Mouse (Mus musculus) left cerebral cortex, adult 2 months (tissue): ENCODE measurements around the gene Tcf3. TPM values are rescaled to one million over a fixed set of nuclear protein-coding genes. Genes with fewer than 3 reads are reported as not detected.
A peak's percentile ranks its signal among the peaks of the same experiment; 100 is the strongest.

Experiments
- DNase-seq, 2 experiments: peaks; one replicate each; pipeline ENCODE4 v3.0.0; 2021 to 2022; ENCODE audit warnings: low spot score in 2 of 2, mixed read lengths in 1 of 2; ENCODE audit errors: extremely low spot score in 1 of 2
- H3K27ac ChIP-seq: fragments of 200-600 bp; 2 replicates; pipeline ENCODE4 v1.8.1; 2022
- H3K4me3 ChIP-seq: fragments of 200-600 bp; 2 replicates; pipeline ENCODE4 v1.8.1; 2022
- CTCF ChIP-seq: fragments of 200-600 bp; IDR thresholded peaks from 2 replicates; pipeline ENCODE4 v1.8.1; 2022; ENCODE audit warnings: antibody characterized with exemption, mild to moderate bottlenecking, moderate library complexity
- intact Hi-C: fragments of 180-260 bp; cut with DNase I; formaldehyde crosslinking; loops from one replicate; pipeline ENCODE4 v1.15.1; 2025
- total RNA-seq, 2 experiments: library from RNA; stranded (reverse); gene quantifications; 2 replicates each; pipeline ENCODE4 v1.2.3; 2021

Tcf3 gene
- total RNA-seq, 2 experiments from 2014 or later, result 28.9 to 30.1 TPM

DNA sequence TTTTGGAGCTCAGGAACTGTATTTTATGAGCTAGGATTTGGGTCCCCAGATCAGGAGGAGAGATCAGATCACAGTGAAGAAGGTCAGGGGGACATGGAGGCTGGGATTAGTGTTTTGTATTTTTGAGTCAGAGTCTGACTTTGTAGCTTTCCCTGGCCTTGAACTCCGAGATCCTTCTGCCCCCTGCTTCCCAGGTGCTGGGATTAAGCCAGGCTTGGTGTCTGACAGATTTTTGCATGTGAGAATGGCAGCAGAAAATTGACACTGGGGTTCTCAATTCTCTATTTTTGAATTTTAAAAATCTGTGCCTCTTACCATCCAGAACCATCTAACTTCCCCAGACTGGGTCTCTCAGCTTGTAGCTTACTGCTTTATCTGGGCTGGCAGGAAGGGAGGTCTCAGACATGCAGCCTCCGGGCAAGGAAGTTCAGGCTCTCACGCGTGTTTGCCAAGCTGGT is 32.7 kb downstream of the Tcf3 start:
- Histone ChIP-seq H3K27ac (peak overlapping the region; percentile 89), H3K4me3 (peak overlapping the region; percentile 78; the same call in 1 of the 2 replicates)
- intact Hi-C loops, result no loop called here
- TF ChIP-seq CTCF, result no peak
- DNase-seq, result no peak

DNA sequence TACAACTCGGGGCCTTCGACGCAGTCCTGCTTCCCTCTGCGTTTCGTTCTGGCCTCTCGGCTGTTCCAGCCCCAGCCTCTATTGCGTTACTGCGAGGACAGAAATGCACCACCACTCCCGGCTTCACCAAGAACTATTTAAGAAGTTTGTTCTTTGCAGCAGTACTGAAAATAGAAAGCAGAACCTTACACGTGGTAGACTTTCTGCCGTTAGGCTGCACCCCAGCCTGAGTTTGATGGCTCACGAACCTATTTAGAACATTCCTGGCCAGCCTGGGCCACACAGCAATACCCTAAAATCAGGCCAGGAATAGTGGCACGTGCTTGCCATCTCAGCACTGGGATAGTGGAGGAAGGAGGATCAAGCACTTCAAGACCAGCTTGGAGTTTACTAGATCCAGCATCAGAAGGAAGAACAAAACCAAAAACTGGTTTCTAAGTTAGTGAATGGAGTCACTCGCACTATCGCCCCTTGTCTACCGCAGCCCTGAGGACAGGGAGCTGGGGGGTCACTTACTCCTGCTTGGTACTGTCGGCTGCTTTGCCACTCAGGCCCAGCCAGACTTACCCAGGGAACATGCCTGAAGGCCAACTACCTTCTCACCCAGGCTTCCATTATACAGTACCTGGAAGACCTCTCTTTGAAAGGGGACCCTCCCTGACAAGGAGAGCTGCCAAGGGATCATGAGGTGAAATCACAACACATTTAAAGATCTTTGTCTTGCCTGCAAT is 33.3 kb downstream of the Tcf3 start:
- no peak for DNase-seq
- H3K27ac ChIP-seq, result peak overlapping the region; percentile 89
- H3K4me3 ChIP-seq, result peak overlapping the region; percentile 78
- intact Hi-C loops, result no loop called here
- no peak for TF ChIP-seq CTCF

DNA sequence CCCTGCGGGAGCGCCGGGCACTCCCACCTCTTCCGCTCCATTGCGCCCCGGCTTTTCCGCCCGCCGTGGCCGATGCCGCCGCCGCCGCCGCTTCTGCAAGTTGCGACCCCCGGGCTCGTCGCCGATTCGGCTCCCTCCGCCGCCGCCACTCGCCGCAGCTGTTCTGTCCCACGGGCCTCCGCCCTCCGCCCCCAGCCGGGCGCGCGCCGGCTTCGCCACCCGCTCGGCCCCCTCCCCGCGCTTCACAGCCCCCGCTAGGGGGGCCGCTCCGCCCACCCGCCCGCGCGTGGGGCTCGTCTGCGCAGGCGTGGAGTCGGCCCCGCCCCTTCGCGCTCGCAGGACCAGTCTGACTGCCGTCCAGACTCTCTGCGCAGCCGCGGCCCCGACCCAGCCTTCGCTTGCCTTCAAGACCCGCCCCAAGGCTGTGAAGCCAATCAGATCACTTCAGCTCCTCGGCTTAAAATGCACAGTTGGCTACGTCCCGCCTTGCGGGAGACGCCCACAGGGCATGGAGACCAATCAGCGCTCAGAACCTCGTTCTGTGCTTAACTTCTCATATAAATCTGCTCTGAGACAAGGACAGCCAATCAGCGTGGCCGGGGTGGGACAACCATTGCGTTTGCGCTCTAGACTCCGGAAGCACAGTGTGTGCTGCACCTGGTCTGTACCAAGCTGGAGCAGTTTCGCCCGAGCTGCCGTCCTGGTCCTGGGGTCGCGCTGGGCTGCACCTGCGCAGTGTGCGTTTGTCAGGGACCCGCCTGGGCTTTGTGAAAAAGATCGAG is 34.1 kb downstream of the Tcf3 start, which contains the start of gene Mbd3:
TSS of gene Mbd3 (minus strand) at position 360 of the 782 bp plus-strand sequence.
- intact Hi-C loops, result no loop called here
- no peak for TF ChIP-seq CTCF
- peak within 1 kb of the TSS; percentile 99 for H3K27ac ChIP-seq
- peak; percentile 98 to 100 for DNase-seq
- H3K4me3 ChIP-seq, result peak within 1 kb of the TSS; percentile 78

DNA sequence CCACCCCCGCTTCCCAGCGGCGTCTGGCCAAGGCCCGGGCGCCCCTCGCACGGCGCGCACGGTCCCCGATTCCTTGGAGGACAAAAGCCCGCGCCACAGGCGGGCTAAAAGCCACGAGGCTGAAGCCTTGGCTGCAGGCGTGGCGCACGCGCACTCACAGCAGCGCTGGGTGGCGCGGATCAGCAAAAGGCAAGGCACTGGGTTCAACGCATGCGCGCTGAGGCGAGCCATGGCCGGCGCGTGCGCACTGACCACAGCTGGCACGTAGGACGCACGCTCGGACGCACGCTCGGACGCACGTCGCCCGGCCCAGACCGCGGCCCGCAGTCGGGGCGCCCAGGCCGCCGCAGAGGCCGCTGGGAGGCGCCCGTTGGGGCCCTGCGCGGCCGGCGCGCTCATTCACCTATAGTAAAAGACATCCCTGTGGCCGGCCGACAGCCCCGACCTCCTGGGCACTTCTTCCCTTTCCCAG is 34.7 kb downstream of the Tcf3 start:
- H3K4me3 ChIP-seq, result peak overlapping the region; percentile 78
- peak overlapping the region; percentile 99 for H3K27ac ChIP-seq
- intact Hi-C loops, result no loop called here
- no peak; the same call in none of the 2 replicates for TF ChIP-seq CTCF
- DNase-seq, result peak; percentile 98

DNA sequence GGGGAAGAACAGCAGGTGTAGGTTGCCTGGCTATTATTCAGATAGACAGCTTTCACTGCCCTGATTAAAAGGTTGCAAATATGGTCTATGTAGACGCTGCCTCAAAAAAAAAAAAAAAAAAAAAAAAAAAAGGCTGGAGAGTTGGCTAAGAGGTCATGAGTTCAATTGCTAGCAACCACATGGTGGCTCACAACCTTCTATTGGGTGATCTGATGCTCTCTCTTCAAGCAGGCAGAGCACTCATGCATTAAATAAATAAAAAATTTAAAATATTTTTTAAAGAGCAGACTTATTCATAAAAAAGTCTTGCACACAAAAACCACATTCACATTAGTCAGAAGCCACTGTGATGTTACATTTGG is 35.3 kb downstream of the Tcf3 start:
- intact Hi-C loops, result no loop called here
- peak overlapping the region; percentile 78 for H3K4me3 ChIP-seq
- peak overlapping the region; percentile 89; the same call in 1 of the 2 replicates for H3K27ac ChIP-seq
- no peak for TF ChIP-seq CTCF
- no peak for DNase-seq

DNA sequence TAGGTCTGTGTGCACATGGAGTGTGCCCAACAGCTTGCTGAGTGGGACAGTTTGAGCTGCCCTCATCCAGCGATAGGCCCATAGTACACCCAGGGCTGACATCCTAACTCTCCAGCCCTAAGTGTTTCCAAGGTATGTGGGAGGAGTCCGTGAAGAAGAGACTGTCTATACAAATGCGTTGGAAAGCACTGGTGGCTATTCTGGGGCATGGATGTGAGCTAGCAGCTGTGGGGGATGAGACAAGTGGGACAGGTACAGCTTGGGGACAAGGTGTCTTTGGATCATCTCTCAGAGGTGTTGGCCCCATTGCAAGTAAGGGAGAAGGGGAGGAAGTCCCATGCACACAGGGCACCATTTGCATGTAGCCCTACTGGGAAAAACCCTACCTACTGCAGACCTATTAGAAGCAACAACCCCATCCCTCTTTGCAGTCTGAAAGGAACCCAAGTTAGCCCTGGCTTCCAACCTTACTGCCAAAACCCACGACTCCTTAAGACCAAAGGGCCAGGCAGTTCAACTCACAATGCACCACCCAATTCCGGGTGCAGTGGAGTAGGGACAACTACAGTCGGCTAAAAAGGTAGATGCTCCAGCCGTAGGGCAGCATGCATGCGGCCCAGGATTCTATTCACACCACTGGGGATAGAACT is 35.8 kb downstream of the Tcf3 start:
- DNase-seq, result no peak
- intact Hi-C loops, result no loop called here
- Histone ChIP-seq H3K4me3 (peak overlapping the region; percentile 78), H3K27ac (no peak overlapping the region; the same call in 1 of the 2 replicates)
- no peak for TF ChIP-seq CTCF

DNA sequence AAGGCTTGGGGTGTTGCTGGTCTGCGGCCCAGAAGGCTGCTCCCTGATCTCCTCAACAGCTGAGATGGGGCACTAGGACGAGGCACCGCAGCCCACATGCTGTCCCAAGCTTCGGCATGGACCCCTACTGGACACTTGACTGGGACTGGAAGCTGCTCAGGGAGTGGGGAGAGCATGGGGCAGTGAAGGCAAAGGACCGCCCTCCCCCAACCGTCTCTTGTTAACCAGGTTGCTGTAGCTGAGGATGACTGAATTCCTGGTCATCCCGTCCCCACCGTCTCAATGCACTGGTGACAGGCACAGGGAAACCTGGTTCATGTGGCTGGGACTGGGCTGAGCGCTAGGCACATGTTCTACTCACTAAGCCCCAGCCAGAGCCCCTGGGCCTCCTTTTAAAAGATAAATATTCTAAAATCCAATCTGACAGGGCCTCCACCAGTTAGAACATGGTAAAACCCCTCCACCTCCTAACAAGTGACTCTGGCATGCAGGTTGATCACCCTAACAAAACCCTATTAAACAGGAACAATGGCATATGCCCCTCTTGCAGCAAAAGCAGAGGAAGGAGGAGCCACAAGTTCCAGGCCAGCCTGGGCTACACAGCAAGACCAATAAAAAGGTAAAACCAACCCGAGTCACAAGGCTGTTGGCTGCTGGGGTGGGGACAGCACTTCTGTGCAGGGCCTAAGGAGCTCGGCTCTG is 36.5 kb downstream of the Tcf3 start:
- no peak overlapping the region for H3K27ac ChIP-seq
- DNase-seq, result no peak
- H3K4me3 ChIP-seq, result no peak overlapping the region
- TF ChIP-seq CTCF, result no peak
- intact Hi-C loops, result no loop called here

DNA sequence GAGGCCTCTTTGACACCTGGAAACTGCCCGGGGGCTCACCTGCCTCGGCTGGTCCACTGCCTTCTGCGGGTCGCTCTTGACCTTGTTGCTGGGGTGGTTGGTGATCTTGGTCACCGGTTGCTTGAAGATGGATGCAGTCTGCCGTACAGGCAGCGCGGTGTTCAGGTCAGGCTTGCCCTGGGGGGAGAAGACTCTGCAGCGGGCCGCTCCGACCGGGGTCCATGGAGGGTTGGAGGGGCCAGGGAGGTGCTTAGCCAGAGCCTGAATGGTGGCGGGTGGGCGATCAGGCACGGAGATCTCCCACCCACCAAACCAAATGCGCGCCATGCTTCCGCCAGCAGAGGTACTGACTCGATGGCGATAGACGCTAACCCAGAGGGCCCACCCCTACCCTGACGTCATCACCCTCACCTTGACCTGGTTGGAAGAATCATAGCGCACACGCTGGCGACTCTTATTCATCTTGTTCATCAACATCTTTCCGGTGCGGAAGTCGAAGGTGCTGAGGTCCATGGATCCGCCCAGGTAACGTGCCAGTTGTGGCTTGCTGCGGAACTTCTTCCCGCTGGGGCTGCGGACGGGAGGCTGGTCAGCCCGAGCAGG is 38.3 kb downstream of the Tcf3 start:
- no peak for TF ChIP-seq CTCF
- no peak for DNase-seq
- no peak overlapping the region for H3K27ac ChIP-seq
- intact Hi-C loops, result no loop called here
- no peak overlapping the region for H3K4me3 ChIP-seq

DNA sequence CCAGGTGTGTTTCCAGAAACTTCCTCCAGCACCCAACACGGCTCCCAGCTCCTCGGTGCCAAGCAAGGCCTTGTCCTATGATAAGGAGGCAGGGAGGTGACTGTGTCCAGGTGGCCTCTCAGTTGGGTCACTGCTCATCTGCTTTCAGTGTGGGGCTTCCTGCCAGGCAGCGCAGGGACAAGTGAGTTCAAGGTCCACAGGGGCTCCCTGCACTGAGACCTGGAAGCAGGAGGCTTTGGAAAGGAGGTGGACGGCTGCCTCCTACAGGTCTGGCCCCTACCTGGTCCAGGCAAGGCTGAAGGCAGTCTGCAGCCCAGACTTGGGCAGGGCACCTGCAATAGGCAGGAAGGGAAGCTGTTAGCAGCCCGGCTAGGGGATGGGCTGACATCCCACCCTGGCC is 40.8 kb downstream of the Tcf3 start:
- no peak overlapping the region for H3K27ac ChIP-seq
- intact Hi-C loops, result no loop called here
- TF ChIP-seq CTCF, result no peak
- no peak for DNase-seq
- H3K4me3 ChIP-seq, result no peak overlapping the region

DNA sequence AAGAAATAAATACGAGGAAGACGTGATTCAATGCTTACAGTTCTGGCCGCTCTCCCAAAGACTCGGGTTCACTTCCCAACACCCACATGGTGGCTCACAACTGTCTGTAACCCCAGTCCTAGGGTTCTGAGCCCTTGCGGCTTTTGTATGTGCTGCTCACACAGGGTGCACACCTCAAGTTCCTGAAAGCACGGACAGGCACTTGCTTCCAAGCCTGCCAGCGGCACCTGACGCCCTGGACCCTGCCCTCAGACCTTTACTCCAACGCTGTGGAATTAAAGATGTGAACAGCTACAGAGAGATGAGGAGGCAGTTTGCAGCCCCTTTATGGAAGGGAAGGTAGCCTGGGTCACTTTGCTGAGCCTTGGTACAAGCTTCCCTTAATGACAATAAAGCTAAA is 42.8 kb downstream of the Tcf3 start:
- no peak for DNase-seq
- intact Hi-C loops, result no loop called here
- Histone ChIP-seq H3K4me3 (no peak overlapping the region), H3K27ac (no peak overlapping the region)
- TF ChIP-seq CTCF, result no peak

DNA sequence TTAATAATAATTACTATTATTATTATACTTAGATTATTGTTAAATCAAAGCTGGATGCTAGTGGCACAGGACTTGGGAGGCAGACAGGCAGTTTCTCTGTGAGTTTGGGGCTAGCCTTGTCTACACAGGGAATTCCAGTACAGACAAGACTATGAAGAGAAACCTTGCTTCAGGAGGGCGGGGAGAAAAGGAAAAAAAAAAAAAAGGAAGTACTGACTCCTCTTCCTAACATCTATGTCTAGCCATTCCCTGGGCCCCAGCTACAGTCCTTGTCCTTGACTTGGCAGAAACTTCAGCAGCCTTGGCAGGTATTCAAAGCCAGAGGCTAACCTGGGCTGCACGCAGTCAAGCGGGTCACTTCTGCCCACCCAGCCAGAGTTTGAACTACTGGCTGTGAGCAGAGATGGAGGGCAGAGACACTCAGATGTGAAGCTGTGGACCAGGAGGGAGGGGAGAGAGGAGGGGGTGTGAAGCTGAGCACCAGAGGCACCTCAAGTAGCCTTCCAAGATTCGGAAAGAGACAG is 44.2 kb downstream of the Tcf3 start:
- H3K27ac ChIP-seq, result no peak overlapping the region
- TF ChIP-seq CTCF, result no peak
- no peak for DNase-seq
- H3K4me3 ChIP-seq, result no peak overlapping the region
- intact Hi-C loops, result no loop called here
